In the genomic region with DNA sequence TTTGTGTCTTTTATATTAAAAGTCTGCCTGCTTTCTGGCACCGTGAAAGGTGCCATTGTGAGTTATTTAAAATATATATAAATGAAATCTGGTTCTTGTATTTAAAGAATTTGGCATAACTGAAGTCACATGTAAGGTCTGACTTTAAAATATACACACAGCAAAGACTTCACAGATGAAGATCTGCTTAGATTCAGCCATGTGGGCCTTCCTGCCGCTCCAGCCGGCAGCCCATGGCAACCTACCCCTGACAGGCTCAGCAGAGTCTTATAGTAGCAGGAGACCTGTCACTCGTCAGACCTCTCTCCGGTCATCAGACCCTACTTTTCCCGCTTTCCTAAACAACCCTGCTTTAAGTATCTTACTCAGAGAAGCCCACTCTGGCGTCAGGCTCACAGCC, we compare ENCODE assay signal across 21 mouse cellular contexts.
DNase-seq lines count a peak whose midpoint lies in the region; ATAC-seq and TF ChIP-seq lines count a peak whose summit lies in the region.
"Had no signal": no experiment of that assay in that cellular context is flagged by ENCODE, and none has a peak within 500 bp of the region (broad histone marks: within the 10 kb centered on the region; RNA-seq: fewer than 3 reads in every experiment).

No protein-coding gene starts in this region.

- peak; percentile 73; the same call in 1 of the 2 replicates for ATAC-seq in forebrain, postnatal 0 days
- ATAC-seq in forebrain, embryonic 16.5 days, result no peak
- ATAC-seq in frontal cortex, adult (ENCODE audit: low TSS enrichment), result peak; percentile 80
- ATAC-seq in midbrain, embryonic 16.5 days, result no peak
- ATAC-seq: activated CD4-positive, CD25-positive, alpha-beta regulatory T cell, adult 4 months; CD4-positive, CD25-positive, alpha-beta regulatory T cell, adult 4 months; Patski had no signal

- peak; percentile 26 for DNase-seq in forebrain, postnatal 0 days
- DNase-seq in frontal cortex, postnatal 36 days (ENCODE audit: low spot score in 2 of 2), result no peak
- DNase-seq in telencephalon, adult 2 months (ENCODE audit: low read depth, low spot score), result peak; percentile 8
- DNase-seq: adrenal gland, adult 2 months; adrenal gland, adult 8-10 months; adrenal gland, postnatal 10 days; adrenal gland, postnatal 14 days; adrenal gland, postnatal 25 days; adrenal gland, postnatal 36 days; B cell, adult 2 months; cerebellum, adult 11 months; cerebellum, adult 11-12 months; cerebellum, adult 18-20 months had no signal

- H3K9me3 ChIP-seq in forebrain, postnatal 0 days (ENCODE audit: low read length), result no peaks in the 10 kb centered on the region
- no peaks in the 10 kb centered on the region for H3K9me3 ChIP-seq in forebrain, embryonic 16.5 days (ENCODE audit: control insufficient read depth, low read length)
- no peaks in the 10 kb centered on the region for H3K9me3 ChIP-seq in midbrain, embryonic 16.5 days (replicated peaks; ENCODE audit: control insufficient read depth, low read length, poor library complexity, severe bottlenecking)
- H3K9me3 ChIP-seq: G1E had no signal

- H3K9ac ChIP-seq in forebrain, postnatal 0 days, result no peak overlapping the region
- no peak overlapping the region for H3K9ac ChIP-seq in forebrain, embryonic 16.5 days (replicated peaks; ENCODE audit: low read depth, low read length)
- H3K9ac ChIP-seq in midbrain, embryonic 16.5 days (ENCODE audit: low read depth, low read length), result no peak overlapping the region

- no peaks in the 10 kb centered on the region for H3K4me1 ChIP-seq in forebrain, postnatal 0 days (ENCODE audit: insufficient read depth)
- H3K4me1 ChIP-seq in forebrain, embryonic 16.5 days (replicated peaks; ENCODE audit: control insufficient read depth, insufficient read depth, low read length), result no peaks in the 10 kb centered on the region
- H3K4me1 ChIP-seq in midbrain, embryonic 16.5 days (ENCODE audit: control insufficient read depth, insufficient read depth, low read length), result no peaks in the 10 kb centered on the region

- H3K36me3 ChIP-seq in forebrain, postnatal 0 days (ENCODE audit: insufficient read depth), result no peaks in the 10 kb centered on the region
- H3K36me3 ChIP-seq in forebrain, embryonic 16.5 days (ENCODE audit: control insufficient read depth, insufficient read depth), result no peaks in the 10 kb centered on the region
- H3K36me3 ChIP-seq in midbrain, embryonic 16.5 days (ENCODE audit: control insufficient read depth, insufficient read depth, low read length), result no peaks in the 10 kb centered on the region
- H3K36me3 ChIP-seq: G1E had no signal

- no peak overlapping the region for H3K4me2 ChIP-seq in forebrain, postnatal 0 days (ENCODE audit: low read depth)
- no peak overlapping the region for H3K4me2 ChIP-seq in forebrain, embryonic 16.5 days (ENCODE audit: low read length)
- no peak overlapping the region for H3K4me2 ChIP-seq in midbrain, embryonic 16.5 days (ENCODE audit: low read length)

- no peaks in the 10 kb centered on the region for H3K27me3 ChIP-seq in forebrain, postnatal 0 days (ENCODE audit: insufficient read depth, low read length)
- no peaks in the 10 kb centered on the region for H3K27me3 ChIP-seq in forebrain, embryonic 16.5 days (replicated peaks; ENCODE audit: control insufficient read depth, insufficient read depth, low read length)
- H3K27me3 ChIP-seq in midbrain, embryonic 16.5 days (ENCODE audit: control insufficient read depth, insufficient read depth, low read depth, low read length), result no peaks in the 10 kb centered on the region
- H3K27me3 ChIP-seq: CH12.LX, Patski had no signal

- H3K27ac ChIP-seq in forebrain, postnatal 0 days (ENCODE audit: low read depth, low read length), result no peak overlapping the region
- H3K27ac ChIP-seq in forebrain, embryonic 16.5 days (ENCODE audit: low read length), result no peak overlapping the region
- no peak overlapping the region for H3K27ac ChIP-seq in midbrain, embryonic 16.5 days (ENCODE audit: low read length)

- WGBS in forebrain, postnatal 0 days, result 67% methylated on average over 7 of the region's 7 CpGs
- WGBS in forebrain, embryonic 16.5 days, result 80% methylated on average over 7 of the region's 7 CpGs
- WGBS in midbrain, embryonic 16.5 days, result 65% methylated on average over 7 of the region's 7 CpGs

- no peak overlapping the region for H3K4me3 ChIP-seq in forebrain, postnatal 0 days (ENCODE audit: low read depth, low read length)
- H3K4me3 ChIP-seq in forebrain, embryonic 16.5 days (replicated peaks; ENCODE audit: low read length), result no peak overlapping the region
- H3K4me3 ChIP-seq in midbrain, embryonic 16.5 days (ENCODE audit: low read depth, low read length), result no peak overlapping the region

- no peak for TF ChIP-seq CTCF in forebrain, postnatal 0 days (IDR thresholded peaks at IDR 0.05; ENCODE audit: low read depth)

Comparison
In these comparisons a context has a peak if more than half of its experiments do, and no peak if none do; other contexts are left out.
1. ATAC-seq: peak in forebrain, postnatal 0 days (single experiment) and frontal cortex, adult (single experiment); none in forebrain, embryonic 16.5 days (single experiment) and midbrain, embryonic 16.5 days (single experiment).
2. DNase-seq: peak in forebrain, postnatal 0 days (single experiment) and telencephalon, adult 2 months (single experiment); none in frontal cortex, postnatal 36 days (0 of 2).